In genomic region chr5:75152021-75152425, GRCm38 (mm10) we compare ENCODE assay signal across 8 mouse cellular contexts. TPM values are rescaled to one million over a fixed set of nuclear protein-coding genes. Genes with fewer than 3 reads are reported as not detected.
DNase-seq lines count a peak whose midpoint lies in the region; ATAC-seq and TF ChIP-seq lines count a peak whose summit lies in the region.

TSS of gene Pdgfra (plus strand) at chr5:75152292.

- no peaks in the 10 kb centered on the region for H3K9me3 ChIP-seq in E14TG2a.4 (ENCODE audit: low read length)
- no peaks in the 10 kb centered on the region for H3K9me3 ChIP-seq in hindbrain, embryonic 16.5 days (ENCODE audit: control insufficient read depth, low read length)
- no peaks in the 10 kb centered on the region for H3K9me3 ChIP-seq in limb, embryonic 15.5 days
- no peaks in the 10 kb centered on the region for H3K9me3 ChIP-seq in neural tube, embryonic 14.5 days (ENCODE audit: control insufficient read depth, low read length)

- H3K4me1 ChIP-seq in E14TG2a.4 (replicated peaks; ENCODE audit: low read depth, low read length): peaks cover 77% of the 10 kb centered on the region
- H3K4me1 ChIP-seq in hindbrain, embryonic 16.5 days (ENCODE audit: control insufficient read depth, insufficient read depth, low read depth, low read length): peaks cover 31% of the 10 kb centered on the region
- H3K4me1 ChIP-seq in limb, embryonic 15.5 days: peaks cover 33% of the 10 kb centered on the region
- H3K4me1 ChIP-seq in neural tube, embryonic 14.5 days (ENCODE audit: control insufficient read depth, insufficient read depth, low read length): peaks cover 15% of the 10 kb centered on the region

- ATAC-seq in hindbrain, embryonic 16.5 days: no peak
- ATAC-seq in limb, embryonic 15.5 days (ENCODE audit: insufficient number of reproducible peaks, low FRiP score, low TSS enrichment, low read depth): no peak
- ATAC-seq in neural tube, embryonic 14.5 days (ENCODE audit: low read depth): no peak
- no peak for ATAC-seq in frontal cortex, adult (ENCODE audit: low TSS enrichment)

- DNase-seq in adrenal gland, postnatal 4 days (ENCODE audit: low spot score in 2 of 2): no peak
- DNase-seq in gastrocnemius, postnatal 10 days: no peak
- no peak for DNase-seq in cerebellum, adult 9-11 months

- peaks cover 91% of the 10 kb centered on the region for H3K27me3 ChIP-seq in E14TG2a.4 (ENCODE audit: insufficient read depth, low read length)
- peaks cover 24% of the 10 kb centered on the region for H3K27me3 ChIP-seq in hindbrain, embryonic 16.5 days (replicated peaks; ENCODE audit: control insufficient read depth, insufficient read depth, low read length)
- H3K27me3 ChIP-seq in limb, embryonic 15.5 days: peaks cover 2% of the 10 kb centered on the region; the same call in 1 of the 2 replicates
- H3K27me3 ChIP-seq in neural tube, embryonic 14.5 days (ENCODE audit: control insufficient read depth, insufficient read depth, low read length): peaks cover 28% of the 10 kb centered on the region

- H3K27ac ChIP-seq in hindbrain, embryonic 16.5 days (ENCODE audit: low read depth, low read length): 0 out of 2 replicates have a peak within 1 kb of the TSS, but pooled peaks have one; percentile 13
- peak within 1 kb of the TSS; percentile 99 for H3K27ac ChIP-seq in limb, embryonic 15.5 days
- H3K27ac ChIP-seq in neural tube, embryonic 14.5 days (ENCODE audit: low read depth, low read length): peak within 1 kb of the TSS; percentile 16; the same call in 1 of the 2 replicates

- H3K9ac ChIP-seq in hindbrain, embryonic 16.5 days (ENCODE audit: low read depth, low read length): peak within 1 kb of the TSS; percentile 52
- H3K9ac ChIP-seq in limb, embryonic 15.5 days: peak within 1 kb of the TSS; percentile 89
- peak within 1 kb of the TSS; percentile 32; the same call in 1 of the 2 replicates for H3K9ac ChIP-seq in neural tube, embryonic 14.5 days (replicated peaks; ENCODE audit: low read depth, low read length)

- no peak for TF ChIP-seq CTCF in E14TG2a.4 (conservative IDR thresholded peaks at IDR 0.05; ENCODE audit: low read length)

- peak within 1 kb of the TSS; percentile 61 for H3K4me3 ChIP-seq in E14TG2a.4 (replicated peaks; ENCODE audit: low read length)
- H3K4me3 ChIP-seq in hindbrain, embryonic 16.5 days (ENCODE audit: low read length): peak within 1 kb of the TSS; percentile 34
- peak within 1 kb of the TSS; percentile 70 for H3K4me3 ChIP-seq in limb, embryonic 15.5 days
- H3K4me3 ChIP-seq in neural tube, embryonic 14.5 days (ENCODE audit: low read depth, low read length): peak within 1 kb of the TSS; percentile 18

- H3K36me3 ChIP-seq in E14TG2a.4 (ENCODE audit: insufficient read depth, low read length): no peaks in the 10 kb centered on the region
- H3K36me3 ChIP-seq in hindbrain, embryonic 16.5 days (ENCODE audit: control insufficient read depth, insufficient read depth, low read length): no peaks in the 10 kb centered on the region
- H3K36me3 ChIP-seq in limb, embryonic 15.5 days: no peaks in the 10 kb centered on the region
- no peaks in the 10 kb centered on the region for H3K36me3 ChIP-seq in neural tube, embryonic 14.5 days (ENCODE audit: control insufficient read depth, insufficient read depth, low read length)

- 1% methylated on average over 10 of the region's 10 CpGs for WGBS in hindbrain, embryonic 16.5 days
- under 1% methylated on average over 10 of the region's 10 CpGs for WGBS in limb, embryonic 15.5 days
- 0% methylated on average over 10 of the region's 10 CpGs for WGBS in neural tube, embryonic 14.5 days

- H3K4me2 ChIP-seq in hindbrain, embryonic 16.5 days (ENCODE audit: low read length): peak within 1 kb of the TSS; percentile 34
- H3K4me2 ChIP-seq in limb, embryonic 15.5 days: peak within 1 kb of the TSS; percentile 65
- peak within 1 kb of the TSS; percentile 25 for H3K4me2 ChIP-seq in neural tube, embryonic 14.5 days (ENCODE audit: low read depth, low read length)

RNA-seq across cellular contexts. Expression of gene Pdgfra, which starts in this region (rescaled TPM):
- 10 to 100 TPM; 46.8 to 49.6 TPM for total RNA-seq in adrenal gland, postnatal 4 days (2021)
- 10 to 100 TPM; 48.9 to 52.1 TPM for total RNA-seq in gastrocnemius, postnatal 10 days (2021)
- 20.8 and 22.1 TPM in 2 replicates for polyA plus RNA-seq in hindbrain, embryonic 16.5 days (2015; fragmentation: Nextera tagmentation; extraction: Ambion mirVana)
- polyA plus RNA-seq in limb, embryonic 15.5 days (2015; fragmentation: Nextera tagmentation; extraction: Ambion mirVana): 82.8 and 96.9 TPM in 2 replicates
- polyA plus RNA-seq in neural tube, embryonic 14.5 days (2014; fragmentation: Nextera tagmentation; extraction: Ambion mirVana): 11.6 and 23.2 TPM in 2 replicates

Comparison
In these comparisons a context has a peak if more than half of its experiments do, and no peak if none do; other contexts are left out.
1. H3K4me3 ChIP-seq: peak in every context shown above with its lines; median percentile 70 in limb, embryonic 15.5 days; 61 in E14TG2a.4; 34 in hindbrain, embryonic 16.5 days; 18 in neural tube, embryonic 14.5 days.
2. H3K27ac ChIP-seq: peak in every context shown above with its lines; median percentile 99 in limb, embryonic 15.5 days; 16 in neural tube, embryonic 14.5 days; 13 in hindbrain, embryonic 16.5 days.
3. H3K9ac ChIP-seq: peak in every context shown above with its lines; median percentile 89 in limb, embryonic 15.5 days; 52 in hindbrain, embryonic 16.5 days; 32 in neural tube, embryonic 14.5 days.